Mouse (Mus musculus) R1 (cell line): ENCODE results near the gene Rhobtb1.
A peak's percentile ranks its signal among the peaks of the same experiment; 100 is the strongest.

Source experiments
- DNase-seq: peaks from one replicate; pipeline ENCODE4 v3.0.0-alpha.2; 2018; ENCODE audit warnings: low read depth, low spot score

The Rhobtb1 gene

GRCm38 (mm10) chr10:69274275-69274674, 123.0 kb downstream of the Rhobtb1 start:
- no peak for DNase-seq

GRCm38 (mm10) chr10:69274705-69275104, 123.5 kb downstream of the Rhobtb1 start:
- DNase-seq, result no peak

GRCm38 (mm10) chr10:69275811-69276775, 124.9 kb downstream of the Rhobtb1 start:
- no peak for DNase-seq

- DNase-seq, result no peak
Measured at GRCm38 (mm10) chr10:69276920-69277435, 125.7 kb downstream of the Rhobtb1 start.

GRCm38 (mm10) chr10:69278764-69279606, 127.8 kb downstream of the Rhobtb1 start:
- no peak for DNase-seq

GRCm38 (mm10) chr10:69279607-69279978, 128.4 kb downstream of the Rhobtb1 start:
- no peak for DNase-seq

GRCm38 (mm10) chr10:69286939-69287338, 135.7 kb downstream of the Rhobtb1 start:
- DNase-seq, result no peak

- DNase-seq, result no peak
Measured at GRCm38 (mm10) chr10:69288086-69288485, 136.9 kb downstream of the Rhobtb1 start.

GRCm38 (mm10) chr10:69288720-69289119, 137.5 kb downstream of the Rhobtb1 start:
- DNase-seq, result no peak

GRCm38 (mm10) chr10:69290736-69291135, 139.5 kb downstream of the Rhobtb1 start:
- DNase-seq, result no peak

- DNase-seq, result peak; percentile 81
Measured at GRCm38 (mm10) chr10:69295919-69296318, 144.7 kb downstream of the Rhobtb1 start.

GRCm38 (mm10) chr10:69299985-69300384, 148.8 kb downstream of the Rhobtb1 start:
- no peak for DNase-seq

- no peak for DNase-seq
Measured at GRCm38 (mm10) chr10:69302667-69303066, 151.4 kb downstream of the Rhobtb1 start.

GRCm38 (mm10) chr10:69304819-69305218, 153.6 kb downstream of the Rhobtb1 start:
- peak; percentile 75 for DNase-seq

- no peak for DNase-seq
Measured at GRCm38 (mm10) chr10:69305600-69305999, 154.4 kb downstream of the Rhobtb1 start.

- DNase-seq, result peak; percentile 70
Measured at GRCm38 (mm10) chr10:69306205-69306604, 155.0 kb downstream of the Rhobtb1 start.

- peak; percentile 83 for DNase-seq
Measured at GRCm38 (mm10) chr10:69307067-69307466, 155.8 kb downstream of the Rhobtb1 start.

GRCm38 (mm10) chr10:69309109-69309508, 157.9 kb downstream of the Rhobtb1 start:
- no peak for DNase-seq

GRCm38 (mm10) chr10:69311867-69312266, 160.6 kb downstream of the Rhobtb1 start:
- DNase-seq, result peak; percentile 92

- DNase-seq, result no peak
Measured at GRCm38 (mm10) chr10:69313944-69314343, 162.7 kb downstream of the Rhobtb1 start.

- DNase-seq, result peak; percentile 94
Measured at GRCm38 (mm10) chr10:69318514-69318913, 167.3 kb downstream of the Rhobtb1 start.
